Mouse (Mus musculus) MEL (cell line): ENCODE data around the gene Casz1. TPM values are rescaled to one million over a fixed set of nuclear protein-coding genes. Genes with fewer than 3 reads are reported as not detected.

Source experiments
- DNase-seq: peaks from one replicate; pipeline ENCODE4 v3.0.0; 2011; ENCODE audit warnings: low read depth, low spot score
- H3K27ac ChIP-seq: 2 replicates; pipeline ENCODE4 v1.5.1; 2012; ENCODE audit warnings: low read depth, mild to moderate bottlenecking, control low read depth, low read length, moderate library complexity; ENCODE audit not compliant: control insufficient read depth
- H3K27me3 ChIP-seq, 2 experiments: fragments of 150-350 bp in 1 of 2; sonication (generic) in 1 of 2; 2 replicates each; pipeline ENCODE4 v1.6.1; 2012; ENCODE audit warnings: low read length in 2 of 2, mild to moderate bottlenecking in 2 of 2, improper control_type of control experiment in 1 of 2, moderate library complexity in 1 of 2; ENCODE audit not compliant: insufficient read depth in 2 of 2, control insufficient read depth in 1 of 2
- H3K36me3 ChIP-seq, 2 experiments: 2 replicates each; pipeline ENCODE4 v1.6.1; 2012 to 2014; ENCODE audit warnings: low read length in 2 of 2, improper control_type of control experiment in 1 of 2, inconsistent platforms in 1 of 2, mild to moderate bottlenecking in 1 of 2; ENCODE audit not compliant: insufficient read depth in 2 of 2, control insufficient read depth in 1 of 2
- H3K4me1 ChIP-seq, 2 experiments: fragments of 150-350 bp in 1 of 2; sonication (generic) in 1 of 2; 2 replicates each; pipeline ENCODE4 v1.6.1; 2012; ENCODE audit warnings: low read length in 2 of 2, improper control_type of control experiment in 1 of 2, mild to moderate bottlenecking in 1 of 2; ENCODE audit not compliant: insufficient read depth in 2 of 2, control insufficient read depth in 1 of 2
- H3K4me3 ChIP-seq, 2 experiments: fragments of 150-350 bp in 1 of 2; sonication (generic) in 1 of 2; 2 replicates each; pipeline ENCODE4 v1.5.1; 2012; ENCODE audit warnings: low read depth in 2 of 2, low read length in 2 of 2, mild to moderate bottlenecking in 2 of 2, moderate library complexity in 2 of 2, control low read depth in 1 of 2, improper control_type of control experiment in 1 of 2; ENCODE audit not compliant: control insufficient read depth in 1 of 2, insufficient read depth in 1 of 2
- H3K79me2 ChIP-seq: 2 replicates; pipeline ENCODE4 v1.6.1; 2012; ENCODE audit warnings: mild to moderate bottlenecking, low read length, moderate library complexity; ENCODE audit not compliant: control insufficient read depth, poor library complexity, insufficient read depth
- H3K9ac ChIP-seq: 2 replicates; pipeline ENCODE4 v1.6.1; 2012; ENCODE audit warnings: low read depth, mild to moderate bottlenecking, control low read depth, low read length, moderate library complexity; ENCODE audit not compliant: control insufficient read depth, poor library complexity, severe bottlenecking
- H3K9me3 ChIP-seq: fragments of 150-350 bp; sonication (generic); replicated peaks from 2 replicates; pipeline ENCODE4 v1.6.1; 2012; ENCODE audit warnings: mild to moderate bottlenecking, low read length, improper control_type of control experiment, moderate library complexity; ENCODE audit not compliant: insufficient read depth
- BHLHE40 ChIP-seq: IDR thresholded peaks from 2 replicates; pipeline ENCODE4 v1.6.1; 2012; ENCODE audit warnings: low read depth, mild to moderate bottlenecking, inconsistent platforms, low read length, improper control_type of control experiment, borderline replicate concordance
- CHD2 ChIP-seq: IDR thresholded peaks from 2 replicates; pipeline ENCODE4 v1.6.1; 2011; ENCODE audit warnings: low read length, improper control_type of control experiment
- CTCF ChIP-seq, 3 experiments: IDR thresholded peaks in 2 of 3; conservative IDR thresholded peaks in 1 of 3; 2 replicates each; pipeline ENCODE4 v1.5.1; 2011 to 2012; ENCODE audit warnings: low read length in 3 of 3, low read depth in 2 of 3, mild to moderate bottlenecking in 2 of 3, improper control_type of control experiment in 1 of 3, inconsistent platforms in 1 of 3, mixed read lengths in 1 of 3, moderate library complexity in 1 of 3; ENCODE audit not compliant: control insufficient read depth in 1 of 3, insufficient read depth in 1 of 3, poor library complexity in 1 of 3, severe bottlenecking in 1 of 3
- GABPA ChIP-seq: IDR thresholded peaks from 2 replicates; pipeline ENCODE4 v1.6.1; 2012; ENCODE audit warnings: low read depth, mild to moderate bottlenecking, inconsistent platforms, low read length, improper control_type of control experiment, moderate library complexity
- GATA1 ChIP-seq: IDR thresholded peaks from 2 replicates; pipeline ENCODE4 v1.6.1; 2011; ENCODE audit warnings: low read depth, low read length, improper control_type of control experiment
- HCFC1 ChIP-seq: IDR thresholded peaks from 2 replicates; pipeline ENCODE4 v1.6.1; 2012; ENCODE audit warnings: low read depth, mild to moderate bottlenecking, inconsistent platforms, low read length, improper control_type of control experiment, moderate library complexity
- JUND ChIP-seq: IDR thresholded peaks from 2 replicates; pipeline ENCODE4 v1.6.1; 2011; ENCODE audit warnings: low read depth, mild to moderate bottlenecking, improper control_type of control experiment, low read length
- KAT2A ChIP-seq: conservative IDR thresholded peaks from 2 replicates; pipeline ENCODE4 v1.6.1; 2012; ENCODE audit warnings: low read depth, low read length, improper control_type of control experiment, inconsistent platforms
- MAFK ChIP-seq: IDR thresholded peaks from 2 replicates; pipeline ENCODE4 v1.6.1; 2011; ENCODE audit warnings: low read depth, mild to moderate bottlenecking, low read length, improper control_type of control experiment, borderline replicate concordance
- MAX ChIP-seq: IDR thresholded peaks from 2 replicates; pipeline ENCODE4 v1.6.1; 2011; ENCODE audit warnings: low read length, improper control_type of control experiment
- MAZ ChIP-seq: IDR thresholded peaks from 2 replicates; pipeline ENCODE4 v1.6.1; 2012; ENCODE audit warnings: low read depth, mild to moderate bottlenecking, inconsistent platforms, low read length, improper control_type of control experiment
- MXI1 ChIP-seq: IDR thresholded peaks from 2 replicates; pipeline ENCODE4 v1.6.1; 2011; ENCODE audit warnings: mild to moderate bottlenecking, low read depth, low read length, improper control_type of control experiment
- MYC ChIP-seq: IDR thresholded peaks from 2 replicates; pipeline ENCODE4 v1.6.1; 2011; ENCODE audit warnings: low read depth, mild to moderate bottlenecking, low read length, improper control_type of control experiment, moderate library complexity
- NRF1 ChIP-seq: IDR thresholded peaks from 2 replicates; pipeline ENCODE4 v1.6.1; 2014; ENCODE audit warnings: low read depth, mild to moderate bottlenecking, inconsistent platforms, low read length, improper control_type of control experiment, moderate library complexity; ENCODE audit not compliant: poor library complexity, insufficient read depth, severe bottlenecking
- RAD21 ChIP-seq: IDR thresholded peaks from 2 replicates; pipeline ENCODE4 v1.6.1; 2011; ENCODE audit warnings: mild to moderate bottlenecking, low read depth, low read length, improper control_type of control experiment
- SMC3 ChIP-seq: IDR thresholded peaks from 2 replicates; pipeline ENCODE4 v1.6.1; 2011; ENCODE audit warnings: low read depth, low read length, improper control_type of control experiment
- TBP ChIP-seq: IDR thresholded peaks from 2 replicates; pipeline ENCODE4 v1.8.0; 2011; ENCODE audit warnings: low read depth, low read length, improper control_type of control experiment
- TCF12 ChIP-seq: IDR thresholded peaks from 2 replicates; pipeline ENCODE4 v1.6.1; 2014; ENCODE audit warnings: low read depth, mild to moderate bottlenecking, inconsistent platforms, low read length, improper control_type of control experiment, moderate library complexity
- USF2 ChIP-seq, 2 experiments: IDR thresholded peaks; 2 replicates each; pipeline ENCODE4 v1.6.1; 2011 to 2012; ENCODE audit warnings: improper control_type of control experiment in 2 of 2, low read length in 2 of 2, borderline replicate concordance in 1 of 2, inconsistent platforms in 1 of 2, low read depth in 1 of 2, mild to moderate bottlenecking in 1 of 2; ENCODE audit not compliant: insufficient read depth in 1 of 2
- ZMIZ1 ChIP-seq: IDR thresholded peaks from 2 replicates; pipeline ENCODE4 v1.6.1; 2012; ENCODE audit warnings: low read depth, mild to moderate bottlenecking, inconsistent platforms, low read length, improper control_type of control experiment, moderate library complexity
- ZNF384 ChIP-seq: IDR thresholded peaks from 2 replicates; pipeline ENCODE4 v1.6.1; 2012; ENCODE audit warnings: low read depth, mild to moderate bottlenecking, inconsistent platforms, low read length, improper control_type of control experiment
- polyA plus RNA-seq, 2 experiments: library from polyadenylated mRNA; stranded (reverse) in 1 of 2; unstranded in 1 of 2; fragments of >175 nt in 1 of 2; fragments of >200 nt in 1 of 2; gene quantifications; 2 replicates each; pipeline versions ENCODE4 v1.2.1 to v1.2.4; 2012; ENCODE audit warnings: low replicate concordance in 2 of 2, low read depth in 1 of 2; ENCODE audit not compliant: insufficient read length in 2 of 2, insufficient read depth in 1 of 2, missing spikeins in 1 of 2
- total RNA-seq: library from RNA; depleted of rRNA; stranded (reverse); fragments of 300-350 nt; gene quantifications from 2 replicates; pipeline ENCODE4 v1.2.3, GENCODE M21; 2012

Casz1 gene
- total and polyA plus RNA-seq, 3 experiments = 1.3 to 3.2 TPM; not detected in 1

- no peak for DNase-seq
- H3K79me2 ChIP-seq = no peaks in the 10 kb centered on the region
- no peaks in the 10 kb centered on the region for H3K9me3 ChIP-seq
- TF ChIP-seq MAX (no peak), MAZ (no peak), CHD2 (no peak), HCFC1 (no peak), CTCF (IDR thresholded peaks at IDR 0.05 in 2 of 3, conservative IDR thresholded peaks at IDR 0.05 in 1 of 3; ENCODE audit: control insufficient read depth in 1 of 3, insufficient read depth in 1 of 3, low read depth in 2 of 3, low read length in 3 of 3, poor library complexity in 1 of 3, severe bottlenecking in 1 of 3) (no peak), ZMIZ1 (no peak), BHLHE40 (no peak), MAFK (no peak), NRF1 (no peak), MXI1 (no peak), TBP (no peak), KAT2A (no peak), TCF12 (no peak), JUND (no peak), ZNF384 (no peak), USF2 (IDR thresholded peaks at IDR 0.05; ENCODE audit: borderline replicate concordance in 1 of 2, insufficient read depth in 1 of 2, low read depth in 1 of 2, low read length in 2 of 2) (no peak), MYC (no peak), GABPA (no peak), GATA1 (no peak)
- TF ChIP-seq, all 39 proteins: peak for 0
- Histone ChIP-seq H3K9ac (no peak overlapping the region), H3K27ac (no peak overlapping the region), H3K4me3 (no peak overlapping the region), H3K36me3 (no peaks in the 10 kb centered on the region), H3K4me1 (no peaks in the 10 kb centered on the region), H3K27me3 (peaks cover 0 to 3% of the 10 kb centered on the region in 2 experiments; a peak in 2 of 4 replicates)
Observed at GRCm38 (mm10) chr4:148790940-148791339, 13.3 kb upstream of the Casz1 start.

DNA sequence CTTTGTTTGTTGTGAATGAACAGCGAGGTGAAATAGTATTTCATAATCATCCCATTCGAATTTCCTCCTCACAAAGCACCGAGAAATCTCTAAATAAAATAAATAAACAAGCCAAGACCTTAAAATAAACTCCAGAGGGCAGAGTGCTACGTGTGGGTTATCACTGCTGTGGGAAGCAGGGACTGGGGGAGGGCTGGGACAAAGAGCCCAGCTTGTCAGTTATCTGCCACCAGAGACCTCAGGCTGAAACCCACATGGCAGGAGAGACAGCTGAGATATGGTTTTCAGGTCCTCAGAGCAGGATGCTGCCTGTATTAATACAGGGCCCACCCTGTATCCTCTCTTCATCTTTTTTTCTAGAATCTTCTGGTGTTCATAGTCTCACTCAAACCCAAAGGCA lies 9.2 kb upstream of the Casz1 start:
- Histone ChIP-seq H3K4me1 (no peaks in the 10 kb centered on the region), H3K27me3 (peaks cover 0 to 5% of the 10 kb centered on the region in 2 experiments; a peak in 3 of 4 replicates), H3K79me2 (no peaks in the 10 kb centered on the region), H3K36me3 (no peaks in the 10 kb centered on the region), H3K9me3 (no peaks in the 10 kb centered on the region), H3K9ac (no peak overlapping the region), H3K27ac (no peak overlapping the region), H3K4me3 (no peak overlapping the region)
- TF ChIP-seq SMC3 = peak; percentile 26; the same call in 1 of the 2 replicates
- peak in 1 of 3 experiments; percentile 4; a peak in 1 of 6 replicates for TF ChIP-seq CTCF (IDR thresholded peaks at IDR 0.05 in 2 of 3, conservative IDR thresholded peaks at IDR 0.05 in 1 of 3; ENCODE audit: control insufficient read depth in 1 of 3, insufficient read depth in 1 of 3, low read depth in 2 of 3, low read length in 3 of 3, poor library complexity in 1 of 3, severe bottlenecking in 1 of 3)
- TF ChIP-seq RAD21 = no peak
- peak; percentile 35 for DNase-seq
